Mouse (Mus musculus): ENCODE measurements at regions not wholly inside any gene's neighbourhood (a gene's known extent, or its start where the extent isn't known, plus 50 kb on each side); places are given as distances from the start of the nearest gene placed in this dataset.

DNA sequence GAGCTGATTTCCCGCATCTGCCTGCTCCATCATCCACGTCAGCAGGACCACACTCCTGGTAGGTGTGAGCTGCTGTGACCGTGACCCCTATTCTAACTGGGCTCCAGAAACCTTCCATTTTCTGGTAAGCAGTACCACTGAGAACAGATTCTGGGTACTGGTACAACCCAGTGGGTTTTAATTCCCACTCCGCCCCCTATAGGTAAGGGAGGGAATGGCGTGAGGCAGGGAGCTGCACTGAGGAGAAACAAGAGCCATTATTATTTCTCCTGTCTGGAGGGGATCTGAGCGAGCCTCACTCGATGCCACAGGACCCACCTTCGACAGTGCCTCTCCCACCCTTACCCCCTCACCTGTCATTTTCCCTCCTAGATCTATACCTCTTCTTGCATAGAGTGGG lies 493.3 kb downstream of the Med13l start:
- intact Hi-C loops (cut with DNase I) = loop anchor here (2.0 to 10.0 kb wide), 3 partner anchors 43 to 175 kb away; no protein-coding TSS in a partner anchor
- no peak for DNase-seq

GRCm38 (mm10) chr5:119054393-119054792 lies 493.9 kb downstream of the Med13l start:
- intact Hi-C loops (cut with DNase I) = loop anchor here (2.0 to 10.0 kb wide), 2 partner anchors 100 to 176 kb away; no protein-coding TSS in a partner anchor
- DNase-seq = no peak

DNA sequence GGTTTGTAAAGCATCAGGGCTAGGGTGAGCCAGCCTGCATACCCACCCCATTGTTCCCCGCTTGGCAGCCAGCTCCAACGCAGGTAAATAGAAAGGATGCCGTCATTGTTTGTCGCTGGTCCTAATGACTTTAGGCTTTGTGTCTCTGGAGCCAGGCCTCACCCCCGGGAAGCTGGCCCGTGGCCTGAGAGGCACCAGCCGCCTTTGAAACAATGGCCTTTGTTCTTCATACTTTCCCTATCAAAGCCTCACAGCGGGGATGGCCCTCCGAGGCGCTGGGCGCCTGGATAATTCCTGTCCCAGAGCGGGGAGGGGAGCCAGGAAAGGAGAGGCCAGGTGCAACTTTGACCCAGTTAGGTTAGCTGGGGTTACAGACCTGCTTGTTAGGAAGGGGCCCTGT lies 495.0 kb downstream of the Med13l start:
- intact Hi-C loops (cut with DNase I) = loop anchor here (2.0 to 10.0 kb wide), 2 partner anchors 101 to 177 kb away; no protein-coding TSS in a partner anchor
- DNase-seq = peak; percentile 55 to 62

GRCm38 (mm10) chr5:119057813-119058212 lies 497.3 kb downstream of the Med13l start:
- peak in 1 of 2 experiments; percentile 18 for DNase-seq
- intact Hi-C loops (cut with DNase I) = loop anchor here (2.0 to 10.0 kb wide), 3 partner anchors 77 to 613 kb away; partner anchors contain the start of gene Tbx3

- intact Hi-C loops (cut with DNase I) = loop anchor here (2.0 to 10.0 kb wide), 3 partner anchors 78 to 612 kb away; partner anchors contain the start of gene Tbx3
- DNase-seq = peak; percentile 44 to 45
These were observed 497.9 kb downstream of the Med13l start for GRCm38 (mm10) chr5:119058231-119058851.

- no peak for DNase-seq
- intact Hi-C loops (cut with DNase I) = loop anchor here (2.0 to 10.0 kb wide), 3 partner anchors 78 to 612 kb away; partner anchors contain the start of gene Tbx3
These were observed 498.7 kb downstream of the Med13l start for GRCm38 (mm10) chr5:119059223-119059622.

DNA sequence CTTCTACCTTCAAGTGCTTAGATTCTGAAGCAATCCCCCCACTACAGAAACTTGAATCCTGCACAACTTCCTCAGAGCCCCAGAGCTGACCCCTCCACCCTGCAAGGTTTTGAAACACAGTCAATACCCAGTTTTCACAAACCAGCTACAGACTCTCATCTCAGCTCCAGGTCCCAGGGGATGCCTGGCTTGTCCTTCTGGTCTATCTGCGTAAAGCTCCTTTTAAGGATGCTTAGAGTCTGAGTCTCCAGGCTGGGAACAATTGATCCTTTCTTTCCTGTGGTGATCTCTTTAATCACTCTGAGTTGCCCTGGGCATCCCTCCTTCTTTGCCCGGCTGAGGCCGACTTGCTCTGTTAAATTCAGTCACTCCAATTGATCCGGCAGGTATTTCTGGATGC lies 500.4 kb downstream of the Med13l start:
- peak in 1 of 2 experiments; percentile 23 for DNase-seq
- intact Hi-C loops (cut with DNase I) = no loop called here

DNA sequence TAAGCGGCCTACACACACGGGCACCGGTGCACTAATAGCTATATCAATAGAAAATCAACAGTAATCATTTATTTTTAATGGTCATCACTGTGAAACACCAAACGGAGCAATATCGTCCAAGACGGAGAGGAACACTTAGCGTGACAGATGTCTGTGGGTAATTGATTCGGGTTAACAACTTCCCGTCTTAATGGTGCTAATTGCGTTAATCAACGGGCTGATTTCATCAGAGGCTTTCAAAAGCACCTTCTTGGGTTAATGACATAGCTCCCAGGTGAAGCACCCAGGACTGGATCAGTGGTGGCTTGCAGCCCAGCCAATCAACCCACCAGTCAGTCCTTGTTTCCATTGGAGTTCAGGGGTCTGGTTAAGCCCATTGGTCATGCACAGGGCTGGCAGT lies 502.0 kb downstream of the Med13l start:
- no peak for DNase-seq

DNA sequence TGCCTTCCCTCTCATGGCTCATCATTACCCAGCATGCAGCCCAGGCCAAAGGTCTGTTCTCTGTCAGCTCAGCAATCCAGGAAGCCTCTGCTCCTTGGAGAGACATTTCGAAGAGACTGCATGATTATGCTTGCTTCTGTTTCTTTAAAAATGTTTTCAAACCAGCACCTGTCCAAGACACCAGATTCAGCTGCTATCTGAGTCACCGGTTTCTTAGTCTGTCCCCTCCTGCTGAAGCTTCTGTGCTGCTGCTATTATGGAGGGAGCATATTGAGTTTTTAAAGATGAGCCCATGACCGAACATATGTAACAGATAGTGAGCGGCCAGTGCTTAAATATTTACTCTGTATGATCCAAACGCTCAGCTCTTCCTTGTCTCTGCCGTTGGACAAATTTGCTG lies 506.2 kb downstream of the Med13l start:
- intact Hi-C loops (cut with DNase I) = no loop called here
- no peak for DNase-seq

More for the DNA sequence above, 502.0 kb downstream of the Med13l start:
- intact Hi-C loops (cut with DNase I) = no loop called here

DNA sequence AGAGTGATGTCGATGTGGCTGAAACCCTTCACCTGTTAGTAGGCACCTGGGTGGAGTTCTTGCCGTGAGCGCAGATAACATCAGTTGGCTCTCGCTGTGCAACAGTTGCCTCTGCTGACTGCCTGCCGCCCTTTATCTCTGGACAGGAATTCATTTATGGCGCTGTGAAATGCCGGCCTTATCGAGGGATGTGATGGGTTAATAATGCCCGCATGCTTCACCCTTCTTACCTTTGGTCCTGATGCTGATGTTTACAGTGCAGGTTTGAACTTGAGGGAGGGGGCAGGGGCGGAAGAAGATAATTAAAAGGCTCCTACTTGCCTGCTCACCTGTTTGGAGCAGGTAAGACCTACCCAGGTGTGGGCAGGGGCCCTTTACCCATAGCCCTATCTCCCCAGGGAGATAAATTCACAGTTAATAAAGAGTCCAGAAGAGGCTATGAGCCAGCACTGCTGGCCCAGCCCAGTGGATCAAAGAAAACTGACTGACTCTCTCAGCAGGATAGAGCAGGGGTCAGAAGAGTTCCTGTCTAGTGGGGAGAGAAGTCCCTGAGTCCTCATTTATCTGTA lies 509.4 kb downstream of the Med13l start:
- no peak for DNase-seq
- intact Hi-C loops (cut with DNase I) = no loop called here

DNA sequence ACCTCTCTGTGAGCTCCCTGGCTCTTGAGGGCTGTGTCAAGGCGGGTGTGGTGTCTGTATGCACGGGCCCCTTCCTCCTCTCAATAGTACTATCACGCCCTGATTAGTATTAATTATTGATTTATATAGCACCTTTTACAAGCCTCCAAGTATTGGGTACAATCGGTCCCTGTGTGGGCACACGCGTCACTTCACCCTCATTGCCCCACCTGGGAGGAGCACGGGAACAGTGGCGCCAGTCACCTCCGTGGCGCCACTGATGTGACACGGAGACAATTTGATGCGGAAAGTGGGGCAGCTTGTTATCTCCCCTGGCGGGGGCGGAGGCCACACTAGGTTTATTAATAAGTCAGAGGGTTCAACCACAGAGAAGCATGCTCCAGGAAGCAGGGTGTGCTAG lies 512.2 kb downstream of the Med13l start:
- intact Hi-C loops (cut with DNase I) = no loop called here
- no peak for DNase-seq

GRCm38 (mm10) chr5:119080747-119081146 lies 520.3 kb downstream of the Med13l start:
- intact Hi-C loops (cut with DNase I) = no loop called here
- no peak for DNase-seq

DNA sequence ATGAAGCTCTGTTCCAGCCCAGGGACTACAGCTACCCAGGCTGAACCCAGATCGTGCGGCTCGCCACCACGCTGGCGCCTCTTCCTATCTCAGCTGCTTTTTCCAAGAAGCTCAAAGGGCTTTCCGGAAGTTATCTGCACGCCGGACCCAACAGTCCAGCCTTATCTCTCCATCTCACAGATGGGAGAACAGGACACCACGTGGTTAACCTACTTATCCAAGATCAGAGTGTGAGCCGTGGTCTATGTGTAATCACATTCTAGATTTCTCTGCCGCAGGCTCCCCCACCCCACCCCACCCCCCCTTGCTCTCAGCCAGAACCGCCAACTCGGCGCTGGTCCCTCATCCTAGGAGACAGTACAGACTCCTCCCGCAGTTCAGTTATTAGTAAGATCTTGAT lies 522.4 kb downstream of the Med13l start:
- no peak for DNase-seq
- intact Hi-C loops (cut with DNase I) = no loop called here

GRCm38 (mm10) chr5:119097576-119098193 lies 537.2 kb downstream of the Med13l start:
- DNase-seq = no peak
- intact Hi-C loops (cut with DNase I) = no loop called here

GRCm38 (mm10) chr5:119099817-119100216 lies 539.3 kb downstream of the Med13l start:
- intact Hi-C loops (cut with DNase I) = no loop called here
- no peak for DNase-seq

GRCm38 (mm10) chr5:119103503-119103902 lies 543.0 kb downstream of the Med13l start:
- DNase-seq = no peak
- intact Hi-C loops (cut with DNase I) = no loop called here

- no peak for DNase-seq
- intact Hi-C loops (cut with DNase I) = no loop called here
These were observed 547.4 kb downstream of the Med13l start for GRCm38 (mm10) chr5:119107898-119108297.

GRCm38 (mm10) chr5:119109501-119109900 lies 549.0 kb downstream of the Med13l start:
- no peak for DNase-seq
- intact Hi-C loops (cut with DNase I) = no loop called here

GRCm38 (mm10) chr5:119114074-119114473 lies 553.6 kb downstream of the Med13l start:
- DNase-seq = no peak
- intact Hi-C loops (cut with DNase I) = no loop called here

DNA sequence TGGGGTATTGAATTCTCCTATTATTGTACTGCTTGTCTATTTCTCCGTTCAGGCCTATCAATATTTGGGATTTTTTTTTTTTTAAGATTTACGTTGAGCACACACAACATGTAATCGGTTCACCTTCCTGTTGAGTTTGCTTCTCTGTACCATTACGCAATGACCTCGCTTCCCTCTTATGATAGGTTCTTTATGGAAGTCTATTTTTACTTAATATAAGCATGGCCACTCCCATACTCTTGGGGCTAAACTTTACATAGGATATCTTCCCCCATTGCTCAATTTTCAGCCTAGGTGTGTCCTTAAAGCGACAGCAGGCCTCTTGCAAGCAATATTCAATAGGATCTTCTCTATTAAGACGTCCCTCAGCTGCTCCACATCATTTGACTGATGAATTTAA lies 544.7 kb upstream of the Tbx3 start:
- DNase-seq = no peak
- intact Hi-C loops (cut with DNase I) = no loop called here

DNA sequence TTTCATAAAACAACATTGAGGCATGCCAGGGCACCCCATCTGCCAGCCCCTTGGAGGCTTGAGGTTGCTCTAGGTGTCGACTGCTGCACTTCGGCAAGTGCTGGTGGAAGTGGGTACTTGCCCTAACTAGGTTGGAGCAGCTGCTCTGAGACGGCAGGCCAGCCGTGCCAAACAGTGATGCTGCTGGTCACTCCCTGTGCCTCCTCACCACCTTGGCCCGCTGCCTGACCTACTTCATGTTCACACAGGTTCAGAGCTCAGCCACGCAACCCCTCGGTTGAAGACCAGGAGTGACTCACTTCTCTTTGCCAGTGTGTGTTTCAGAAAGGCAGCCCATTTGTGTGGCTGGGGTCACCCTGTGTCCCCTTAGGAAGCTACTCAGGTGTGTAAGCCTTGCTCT lies 540.3 kb upstream of the Tbx3 start:
- intact Hi-C loops (cut with DNase I) = no loop called here
- no peak for DNase-seq

DNA sequence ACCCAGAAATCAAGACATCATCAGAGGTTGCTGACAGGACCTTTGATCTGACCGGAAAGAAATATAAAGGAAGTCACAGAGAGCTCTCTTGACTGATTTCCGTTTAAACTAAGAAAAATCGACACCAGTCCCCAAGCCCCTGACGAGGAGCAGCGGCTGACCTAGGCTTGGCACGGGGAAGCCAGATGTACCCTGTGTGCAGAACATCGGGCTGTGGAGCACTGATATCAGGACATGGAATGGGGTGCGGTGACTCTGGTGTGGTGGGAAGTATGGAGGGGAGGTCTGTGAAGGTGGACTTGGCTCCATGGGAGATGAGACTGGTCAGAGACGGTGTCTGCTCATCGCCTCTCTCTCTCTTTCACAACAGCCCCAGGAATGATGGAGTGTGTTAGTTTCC lies 539.0 kb upstream of the Tbx3 start:
- intact Hi-C loops (cut with DNase I) = no loop called here

More for the DNA sequence above, 539.0 kb upstream of the Tbx3 start:
- no peak for DNase-seq
